Mouse (Mus musculus) urinary bladder, postnatal 4 days (tissue): Measurements from ENCODE around the gene Xrcc2.
"Not testable (repeated sequence)": the region's sequence is repeated elsewhere in the genome, so short reads cannot be mapped to it uniquely, and the experiment has no call there.

Source experiments
- DNase-seq, 2 experiments: peaks; one replicate each; pipeline ENCODE4 v3.0.0; 2021 to 2022; ENCODE audit warnings: low spot score in 2 of 2

Xrcc2 gene

DNA sequence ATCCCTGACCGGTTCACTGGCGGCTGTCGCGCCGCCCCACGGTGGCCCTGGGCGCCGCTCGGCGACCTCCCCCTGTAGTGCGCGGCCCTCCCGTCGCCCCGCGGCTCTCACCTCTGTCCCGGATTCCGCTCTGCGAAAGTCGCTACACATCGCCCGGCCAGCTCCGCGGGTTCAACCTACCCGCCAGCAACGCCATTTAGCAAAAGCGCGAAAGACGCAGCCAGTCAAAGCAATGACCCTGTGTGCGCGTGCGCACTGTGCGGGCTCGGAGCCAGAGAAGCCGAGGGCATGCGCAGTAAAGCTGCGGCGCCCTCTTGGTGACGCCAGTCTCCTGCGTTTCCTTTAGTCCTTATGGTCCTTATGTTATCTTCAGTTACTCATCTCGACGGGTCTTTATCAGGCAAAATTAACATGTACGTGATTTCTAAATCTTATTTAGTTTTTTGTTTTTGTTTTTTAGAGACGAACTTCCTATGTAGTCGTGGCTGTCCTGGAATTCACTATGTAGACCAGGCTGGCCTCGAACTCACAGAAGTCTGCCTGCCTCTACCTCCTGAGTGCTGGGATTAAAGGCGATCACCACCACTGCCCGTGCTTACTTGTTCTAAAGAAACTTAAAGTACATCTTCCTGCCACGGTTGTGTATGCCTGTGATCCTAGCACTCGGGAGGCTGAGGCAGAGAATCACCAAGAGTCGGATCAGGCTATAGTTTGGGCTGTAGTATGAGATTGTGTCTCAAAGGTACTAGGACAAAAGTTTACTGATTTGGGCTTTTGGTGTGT is at the start of gene Xrcc2:
TSS of gene Xrcc2 (minus strand) at position 259 of the 783 bp plus-strand sequence.
- DNase-seq: peak; percentile 94 to 96

DNA sequence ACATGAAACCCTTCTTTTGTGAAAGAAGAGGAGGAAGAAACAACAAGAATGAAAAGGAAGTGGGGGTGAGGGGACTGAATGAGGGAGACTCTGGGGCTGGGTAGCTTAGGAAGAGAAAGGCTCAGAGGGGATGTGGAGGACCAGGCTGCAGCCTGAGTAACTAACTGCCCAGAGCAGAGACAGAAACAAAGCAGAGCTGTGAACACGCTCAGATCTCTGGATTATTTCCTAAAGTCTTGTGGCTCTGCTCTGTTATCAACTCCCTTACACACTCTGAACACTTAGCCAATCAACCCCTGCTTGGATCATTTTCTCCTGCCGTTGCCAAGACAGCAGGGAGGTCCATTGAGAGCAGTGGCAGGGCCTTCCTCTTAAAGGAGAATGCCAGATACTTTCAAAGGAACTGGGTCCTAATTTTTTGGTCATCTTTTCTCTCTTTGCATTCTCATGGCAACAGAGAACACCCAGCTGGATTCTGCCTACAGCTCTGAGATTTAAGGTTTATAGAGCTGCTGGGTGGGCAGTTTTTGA is 48.7 kb upstream of the Xrcc2 start:
- peak in 1 of 2 experiments; percentile 25 for DNase-seq

DNA sequence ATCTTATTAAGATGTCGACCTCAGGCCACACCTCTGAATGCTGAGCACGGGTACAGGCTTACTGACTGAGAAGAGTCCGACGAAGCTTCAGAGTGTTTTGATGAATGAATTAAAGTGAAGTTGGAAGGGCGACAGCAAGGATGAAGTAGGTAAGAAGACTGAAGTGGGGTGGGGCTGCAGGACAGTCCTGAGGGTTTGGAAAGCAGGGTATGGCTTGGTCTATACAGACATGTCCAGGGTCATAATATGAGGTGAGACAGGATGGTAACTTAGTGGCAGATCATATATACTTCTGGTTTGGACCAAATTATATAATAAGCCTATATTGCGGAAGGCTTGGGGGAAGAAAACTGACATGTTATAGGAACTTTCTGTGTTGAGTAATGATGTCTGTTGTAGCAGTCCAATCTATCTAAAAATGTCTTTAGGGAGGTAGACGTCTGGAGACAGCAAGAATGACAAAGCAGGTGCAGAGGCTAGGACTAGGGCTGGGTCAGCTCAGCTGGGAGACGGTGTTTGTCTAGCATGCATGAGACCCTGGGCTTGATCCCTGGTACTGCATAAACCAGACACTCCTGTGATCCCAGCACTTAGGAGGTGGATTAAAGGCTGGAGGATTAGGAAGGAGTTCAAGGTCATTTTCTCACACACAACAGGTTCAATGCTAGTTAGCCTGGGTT is 48.1 kb upstream of the Xrcc2 start:
- no peak for DNase-seq

DNA sequence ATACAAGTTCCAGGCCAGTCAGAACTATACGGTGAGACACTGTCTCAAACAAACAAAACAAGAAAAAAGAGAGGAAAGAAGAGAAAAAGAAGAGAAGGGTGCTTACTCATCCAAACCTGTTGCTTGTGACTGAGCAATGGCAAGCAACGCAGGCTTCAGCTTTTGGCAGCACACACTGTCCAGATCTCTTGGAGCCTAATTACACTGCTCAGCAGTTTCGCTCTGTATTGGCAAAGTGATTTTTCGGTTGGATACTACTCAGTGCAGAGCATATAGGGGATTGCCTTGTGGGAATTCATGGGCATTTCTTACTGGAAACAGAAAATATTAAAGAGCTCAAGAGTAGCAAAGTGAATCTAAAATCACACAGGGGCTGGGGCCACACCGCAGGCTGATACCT is 47.2 kb upstream of the Xrcc2 start:
- peak in 1 of 2 experiments; percentile 29 for DNase-seq

DNA sequence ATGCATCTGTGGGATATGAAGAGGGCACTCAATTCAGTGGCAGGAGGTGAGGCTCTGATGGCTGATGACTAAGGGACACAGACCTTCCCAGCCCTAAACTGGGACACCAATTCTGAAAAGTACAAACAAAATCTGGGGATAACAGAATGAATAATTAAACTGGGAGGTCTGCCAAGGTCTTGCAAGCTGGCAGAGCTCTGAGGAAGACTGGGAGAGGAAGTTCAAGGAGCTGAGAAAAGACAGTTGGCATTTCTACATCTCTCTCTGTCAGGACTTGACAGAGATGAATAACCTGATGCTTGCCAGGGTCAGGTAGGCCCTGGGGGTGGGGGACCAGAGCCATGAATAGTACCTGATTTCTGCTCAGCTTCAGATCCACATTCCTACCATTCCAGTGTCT is 45.9 kb upstream of the Xrcc2 start:
- DNase-seq: no peak

DNA sequence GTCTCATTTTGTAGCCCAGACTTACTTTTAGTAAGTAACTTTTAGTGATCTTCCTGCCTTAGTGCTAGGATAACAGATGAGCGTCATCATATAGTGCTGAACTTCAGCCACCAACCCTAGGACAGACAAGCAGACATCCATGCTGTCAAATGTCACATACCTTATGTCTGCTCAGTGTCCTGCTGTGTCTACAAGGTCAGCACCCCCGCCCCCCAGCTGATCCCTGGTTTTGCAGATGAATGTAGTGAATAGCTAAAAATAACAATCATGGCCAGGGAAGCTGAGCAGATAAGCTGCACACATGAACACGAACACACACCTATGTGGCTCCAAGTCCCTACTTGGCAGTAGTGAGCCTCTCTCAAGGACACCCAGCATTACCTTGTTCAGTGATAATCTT is 43.0 kb upstream of the Xrcc2 start:
- DNase-seq: no peak

DNA sequence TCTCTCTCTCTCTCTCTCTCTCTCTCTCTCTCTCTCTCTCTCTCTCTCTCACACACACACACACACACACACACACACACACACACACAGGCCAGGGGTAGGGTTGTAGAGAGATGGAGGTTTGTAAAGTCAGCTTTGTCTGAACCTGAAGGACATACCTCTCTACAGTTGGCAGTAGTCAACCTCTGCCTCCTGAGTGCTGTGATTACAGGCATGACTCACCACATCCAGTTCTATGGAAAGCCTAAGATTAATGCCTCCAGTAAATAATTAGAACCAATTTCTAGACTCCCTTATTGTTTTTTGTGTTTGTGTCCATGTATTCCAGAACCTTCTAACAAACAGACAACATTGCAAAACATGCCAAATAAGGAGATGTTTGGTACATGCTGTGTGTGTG is 42.3 kb upstream of the Xrcc2 start:
- DNase-seq: no peak

DNA sequence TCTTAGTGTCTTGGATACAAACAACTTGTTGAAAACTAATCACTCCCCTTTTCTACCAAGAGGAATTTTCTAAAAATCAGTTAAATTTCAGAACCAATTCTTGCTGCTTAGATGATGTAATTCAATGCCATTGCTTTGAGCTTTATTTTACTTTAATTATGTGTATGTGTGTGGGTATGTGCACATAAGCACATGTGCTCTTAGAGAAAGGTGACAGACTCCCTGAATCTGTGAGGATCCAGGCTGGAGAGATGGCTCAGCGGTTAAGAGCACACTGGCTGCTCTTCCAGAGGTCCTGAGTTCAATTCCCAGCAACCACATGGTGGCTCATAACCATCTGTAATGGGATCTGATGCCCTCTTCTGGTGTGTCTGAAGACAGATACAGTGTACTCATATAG is 33.3 kb upstream of the Xrcc2 start:
- DNase-seq: not testable (repeated sequence)

DNA sequence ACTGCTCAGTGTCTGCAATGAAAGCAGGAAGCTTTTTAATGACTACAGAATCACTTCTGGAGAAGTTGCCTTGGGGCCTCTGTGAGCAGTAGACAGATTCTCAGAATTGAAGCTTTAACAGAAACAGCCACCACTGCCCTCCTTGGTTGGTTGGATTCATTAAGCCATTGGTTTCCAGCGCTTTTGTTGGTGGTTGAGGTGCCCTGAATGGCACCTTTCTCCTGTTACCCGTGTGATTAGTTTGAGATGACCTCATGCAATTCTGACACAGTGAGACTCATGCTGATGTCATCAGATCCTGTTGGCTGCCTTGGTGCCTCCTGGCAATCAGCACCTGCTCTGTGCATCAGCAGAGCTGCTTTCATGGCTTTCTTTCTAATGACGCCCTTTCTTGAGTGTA is 32.8 kb upstream of the Xrcc2 start:
- DNase-seq: no peak

DNA sequence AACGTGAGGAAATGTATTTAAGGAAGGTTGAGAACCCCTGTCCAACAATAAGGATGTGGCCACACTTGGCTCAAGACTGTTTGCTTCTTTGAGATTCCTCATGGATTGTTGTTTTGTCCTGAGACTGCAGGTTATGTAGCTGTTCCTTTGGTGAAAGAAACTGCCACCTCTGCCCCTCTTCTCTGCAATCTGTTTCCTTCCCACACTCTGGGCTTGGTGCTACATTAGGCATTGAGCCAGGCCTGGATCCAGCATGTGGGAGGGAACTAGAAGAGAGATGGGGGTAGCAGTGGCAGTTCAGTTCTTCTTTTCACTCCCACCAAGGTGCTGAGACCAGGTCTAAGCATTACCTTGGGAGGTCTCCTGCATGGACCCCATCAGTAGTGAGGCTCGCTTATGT is 30.2 kb upstream of the Xrcc2 start:
- no peak for DNase-seq

DNA sequence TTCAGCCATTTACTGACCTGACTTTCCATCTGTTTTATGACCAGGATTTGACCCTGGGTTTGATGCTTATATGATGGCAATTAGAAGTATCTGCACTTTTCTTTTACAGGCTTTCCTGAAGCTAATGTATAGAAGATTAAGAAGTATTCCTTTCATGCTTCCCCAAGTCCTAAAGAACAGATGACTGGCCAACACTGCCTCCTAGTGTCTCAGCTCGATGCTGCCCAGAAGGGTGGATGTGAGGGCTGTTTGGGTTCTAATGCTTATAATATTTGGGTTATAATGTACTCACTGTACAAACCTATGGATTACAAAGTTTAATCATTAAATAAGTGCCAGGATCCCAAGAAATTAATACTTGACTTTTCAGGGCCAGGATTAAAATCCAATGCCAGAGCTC is 28.7 kb upstream of the Xrcc2 start:
- peak in 1 of 2 experiments; percentile 65 for DNase-seq

DNA sequence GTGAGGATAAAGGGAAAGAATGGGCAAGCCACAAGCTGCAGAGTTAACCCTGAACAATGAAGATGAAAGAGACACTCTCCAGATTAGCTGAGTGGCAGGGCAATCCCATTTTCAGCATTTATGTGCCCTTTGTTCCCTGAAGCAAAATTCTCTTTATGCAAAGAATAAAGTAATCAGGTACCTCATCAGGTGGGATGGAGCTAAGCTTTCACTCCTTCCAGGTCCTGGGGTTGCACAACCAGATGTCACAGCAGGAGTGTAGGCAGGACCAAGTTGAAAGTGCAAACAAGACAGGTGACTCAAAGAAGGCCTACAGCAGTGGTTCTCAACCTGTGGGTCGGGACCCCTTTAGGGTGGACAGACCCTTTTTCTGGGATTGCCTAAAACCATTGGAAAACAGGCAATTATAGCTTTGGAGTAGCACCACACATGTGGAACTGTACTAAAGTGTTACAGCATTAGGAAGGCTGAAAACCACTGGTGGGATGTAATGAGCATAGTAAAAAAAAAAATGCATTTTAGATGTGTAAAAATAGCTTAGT is 18.6 kb upstream of the Xrcc2 start:
- no peak for DNase-seq

DNA sequence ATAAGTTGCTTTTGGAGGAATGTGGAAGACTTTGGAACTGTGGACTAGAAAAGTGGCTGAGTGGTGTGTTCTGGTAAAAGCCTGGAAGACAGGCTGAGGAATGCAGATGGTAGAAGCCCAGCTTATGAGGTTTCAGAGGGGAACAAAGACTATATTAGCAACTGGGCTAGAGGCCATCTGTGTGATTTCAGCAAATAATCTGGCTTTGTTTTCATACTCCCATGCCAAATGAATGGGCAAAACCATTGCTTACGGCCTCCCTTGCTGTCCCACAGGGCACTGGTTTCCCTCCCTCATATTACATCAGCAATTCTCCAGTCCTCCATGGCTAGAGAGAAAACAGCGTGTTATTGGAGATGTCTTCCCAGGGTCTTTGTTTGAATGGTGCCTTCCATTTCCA is 17.4 kb upstream of the Xrcc2 start:
- no peak for DNase-seq

DNA sequence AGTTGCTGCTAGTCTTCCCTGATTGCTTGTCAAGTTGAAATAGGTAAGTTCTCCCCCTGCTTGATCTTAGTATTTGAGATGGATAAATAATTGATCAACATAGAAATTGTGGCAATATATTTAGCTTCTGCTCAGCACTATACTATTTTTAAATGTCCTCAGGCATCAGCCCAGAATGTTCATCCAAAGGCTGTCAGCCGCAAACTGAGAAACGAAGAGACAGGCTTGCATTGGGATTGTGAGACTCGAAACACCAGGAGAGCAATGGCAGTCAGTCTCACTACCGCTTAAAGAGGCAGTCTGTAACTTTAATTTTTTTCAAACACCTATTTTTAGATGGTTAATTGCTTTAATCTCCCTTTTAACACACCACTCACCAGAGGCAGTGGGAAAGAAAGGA is 13.8 kb upstream of the Xrcc2 start:
- DNase-seq: no peak

DNA sequence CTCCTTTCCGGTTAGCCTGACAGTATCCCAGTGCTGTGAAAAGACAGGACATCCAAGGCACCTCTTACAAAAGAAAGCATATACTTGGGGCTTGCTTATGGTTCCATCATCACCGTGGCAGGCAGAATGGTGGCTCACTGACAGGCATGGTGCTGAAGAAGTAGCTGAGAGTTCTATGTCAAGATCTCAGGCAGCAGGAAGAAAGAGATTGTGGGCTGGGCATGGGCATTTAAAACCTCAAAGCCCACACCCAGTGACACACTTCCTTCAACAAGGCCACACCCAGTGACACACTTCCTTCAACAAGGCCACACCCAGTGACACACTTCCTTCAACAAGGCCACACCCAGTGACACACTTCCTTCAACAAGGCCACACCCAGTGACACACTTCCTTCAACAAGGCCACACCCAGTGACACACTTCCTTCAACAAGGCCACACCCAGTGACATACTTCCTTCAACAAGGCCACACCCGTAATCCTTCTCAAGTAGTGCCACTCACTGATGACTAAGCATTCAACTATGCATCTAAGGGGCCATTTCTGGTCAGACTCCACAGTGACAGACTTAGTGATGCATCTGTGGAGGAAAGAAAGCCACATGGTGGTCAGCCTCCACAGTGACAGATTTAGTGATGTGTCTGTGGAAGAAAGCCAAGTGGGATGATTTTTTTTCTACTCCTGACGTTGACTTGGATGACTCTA is 7.5 kb upstream of the Xrcc2 start:
- not testable (repeated sequence) for DNase-seq

DNA sequence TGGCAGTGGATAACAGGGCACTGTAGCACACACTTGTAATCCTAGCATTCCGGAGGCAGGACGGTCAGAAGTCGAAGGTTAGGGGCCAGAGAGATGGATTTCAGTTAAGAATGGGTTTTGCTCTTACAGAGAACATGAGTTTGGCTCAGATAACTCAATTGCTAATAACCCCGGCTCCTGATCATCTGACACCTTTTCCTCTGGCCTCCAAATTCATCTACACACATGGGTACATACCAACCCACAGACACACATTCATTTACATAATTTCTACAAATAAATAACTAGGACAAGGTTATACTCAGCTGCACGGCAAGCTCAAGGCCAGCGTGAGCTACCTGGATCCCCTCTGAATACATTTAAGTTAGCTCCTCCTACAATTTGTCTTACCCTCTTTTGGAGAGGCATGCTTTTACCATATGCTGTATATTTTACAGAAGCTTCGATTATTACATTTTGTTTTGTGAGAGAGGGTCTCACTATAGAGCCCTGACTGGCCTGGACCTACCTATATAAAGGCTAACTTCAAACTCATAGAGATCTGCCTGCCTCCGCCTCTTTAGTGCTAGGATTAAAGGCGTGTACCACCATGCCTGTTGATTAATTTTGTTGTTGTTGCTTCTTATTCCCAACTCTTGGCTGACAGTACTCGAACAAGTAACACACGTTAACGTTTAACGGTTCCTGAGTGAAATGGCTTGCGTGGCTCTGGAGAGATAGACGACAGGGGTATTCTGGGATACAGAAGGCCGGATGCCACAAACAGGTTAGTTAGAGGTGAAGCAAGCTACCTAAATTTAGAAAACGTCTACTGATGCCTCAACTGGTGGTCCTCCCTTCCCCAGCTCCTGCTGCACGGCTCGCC is 691 bp downstream of the Xrcc2 start:
- DNase-seq: no peak

DNA sequence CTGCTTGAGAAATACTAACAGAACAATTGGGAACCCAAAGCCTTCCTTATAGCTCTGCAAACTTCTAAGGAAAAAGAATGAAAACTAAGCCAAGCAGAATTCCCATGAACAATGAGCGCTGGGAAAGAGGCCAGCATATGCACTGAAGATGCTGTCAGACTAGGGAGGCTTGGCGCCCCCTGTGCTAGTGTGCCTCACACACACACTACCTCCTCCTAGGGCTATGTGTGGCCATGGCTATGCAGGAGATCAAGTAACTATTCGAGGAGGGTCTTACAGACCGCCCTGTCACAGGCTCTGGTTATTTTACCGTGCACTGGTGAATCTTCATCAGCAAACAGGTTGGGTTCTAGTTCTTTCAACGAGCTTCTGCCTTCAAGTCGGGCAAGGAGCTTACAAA is 7.7 kb downstream of the Xrcc2 start:
- DNase-seq: no peak

DNA sequence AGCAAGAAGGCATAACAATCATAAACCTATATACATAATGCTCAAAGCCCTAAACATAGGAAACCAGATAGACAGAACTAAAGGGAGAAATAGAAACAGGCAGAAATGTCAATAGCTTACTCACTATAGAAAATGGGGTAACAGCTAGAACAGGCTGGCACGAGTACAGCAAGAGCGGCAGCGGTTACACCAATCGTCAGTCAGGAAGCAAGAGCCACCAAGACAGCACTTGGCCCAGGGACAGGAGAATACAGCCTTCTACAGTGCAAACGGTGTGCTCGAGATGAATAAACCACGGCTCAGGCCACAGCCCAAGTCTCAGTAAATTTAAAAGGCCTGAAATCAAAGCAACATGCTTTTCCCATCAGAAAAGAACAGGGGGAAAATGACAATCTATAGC is 9.4 kb downstream of the Xrcc2 start:
- no peak for DNase-seq

DNA sequence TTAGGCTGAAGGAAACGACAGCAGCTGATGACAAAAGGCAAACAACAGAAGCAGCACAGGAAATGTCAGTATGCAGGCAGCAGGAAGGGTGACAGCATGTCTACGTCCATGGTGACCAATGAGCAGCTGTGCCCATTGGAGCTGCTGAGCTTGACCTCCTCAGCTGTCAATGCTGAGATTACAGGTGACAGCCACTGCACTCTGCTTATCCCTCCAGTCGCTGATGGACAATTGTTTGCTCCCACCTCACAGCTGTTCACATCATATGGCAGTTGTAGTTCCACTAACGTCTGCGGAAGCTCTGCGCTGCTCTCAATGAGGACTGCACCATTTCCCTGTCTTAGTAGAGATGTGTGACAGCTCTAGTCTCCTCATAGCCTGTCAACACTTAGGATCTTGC is 9.8 kb downstream of the Xrcc2 start:
- no peak for DNase-seq

DNA sequence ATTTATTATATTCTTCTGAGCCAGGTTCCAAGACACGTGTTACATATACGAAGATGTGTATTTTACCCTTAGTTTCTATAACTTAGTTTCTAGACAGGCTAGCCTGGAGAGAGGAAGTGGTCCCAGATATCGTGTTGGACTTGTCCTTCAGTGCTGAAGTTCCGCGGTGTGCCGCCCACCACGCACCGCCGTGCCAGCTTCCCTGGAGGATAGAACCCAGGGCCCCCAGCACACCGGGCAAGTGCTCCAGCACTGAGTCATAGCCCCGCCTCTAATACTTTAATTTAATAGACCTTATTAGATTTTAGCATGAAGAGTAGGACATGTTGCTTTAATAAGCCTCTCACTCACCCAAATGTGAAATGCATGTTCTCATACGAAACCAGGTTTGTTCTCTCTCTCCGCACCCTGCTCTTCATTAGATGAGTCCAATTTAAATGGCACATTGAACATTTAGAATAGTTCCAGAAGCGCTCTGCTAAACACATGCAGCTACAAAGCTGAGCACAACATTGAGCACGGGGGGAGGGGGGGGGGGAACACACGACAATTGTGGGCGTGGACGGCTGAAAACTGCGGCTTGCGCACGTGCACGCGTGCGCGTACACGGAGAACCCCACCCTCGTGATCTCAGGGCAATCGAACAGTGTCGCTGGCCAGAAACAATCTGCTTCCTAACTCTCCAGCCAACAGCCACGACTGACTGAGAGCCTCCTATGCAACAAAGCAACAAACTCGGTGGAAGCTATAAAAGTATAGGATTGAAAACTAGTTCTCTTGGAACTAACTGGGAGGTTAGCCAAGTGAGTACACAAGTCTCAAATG is 33.7 kb downstream of the Xrcc2 start:
- no peak for DNase-seq
